Mouse (Mus musculus): ENCODE data around the gene Tdrkh. TPM values are rescaled to one million over a fixed set of nuclear protein-coding genes. Genes with fewer than 3 reads are reported as not detected.

Tdrkh gene
- polyA plus RNA-seq, 1 experiment, result not detected

- TF ChIP-seq GATA1 (IDR thresholded peaks at IDR 0.05; ENCODE audit: low read length), result no peak
Measured at GRCm38 (mm10) chr3:94472447-94473114, 59.5 kb downstream of the Tdrkh start.

- TF ChIP-seq GATA1 (IDR thresholded peaks at IDR 0.05; ENCODE audit: low read length), result no peak
Measured at GRCm38 (mm10) chr3:94473115-94473505, 60.0 kb downstream of the Tdrkh start.

- TF ChIP-seq GATA1 (IDR thresholded peaks at IDR 0.05; ENCODE audit: low read length), result no peak
Measured at GRCm38 (mm10) chr3:94473567-94474232, 60.6 kb downstream of the Tdrkh start.

GRCm38 (mm10) chr3:94476301-94477035 is 63.4 kb downstream of the Tdrkh start:
- TF ChIP-seq GATA1 (IDR thresholded peaks at IDR 0.05; ENCODE audit: low read length), result no peak

GRCm38 (mm10) chr3:94477444-94477843 is 64.4 kb downstream of the Tdrkh start:
- no peak for TF ChIP-seq GATA1 (IDR thresholded peaks at IDR 0.05; ENCODE audit: low read length)

- TF ChIP-seq GATA1 (IDR thresholded peaks at IDR 0.05; ENCODE audit: low read length), result no peak
Measured at GRCm38 (mm10) chr3:94477981-94478422, 64.9 kb downstream of the Tdrkh start, which contains the start of gene Celf3. Gene Celf3 (plus strand): TSS chr3:94478295.

- TF ChIP-seq GATA1 (IDR thresholded peaks at IDR 0.05; ENCODE audit: low read length), result no peak
Measured at GRCm38 (mm10) chr3:94478591-94479169, 65.6 kb downstream of the Tdrkh start.

GRCm38 (mm10) chr3:94479564-94479963 is 66.5 kb downstream of the Tdrkh start:
- TF ChIP-seq GATA1 (IDR thresholded peaks at IDR 0.05; ENCODE audit: low read length), result no peak

GRCm38 (mm10) chr3:94480291-94480884 is 67.3 kb downstream of the Tdrkh start, which contains the start of gene Riiad1:
Gene Riiad1 (minus strand): TSS chr3:94480341.
- TF ChIP-seq GATA1 (IDR thresholded peaks at IDR 0.05; ENCODE audit: low read length), result no peak

GRCm38 (mm10) chr3:94481429-94481828 is 68.4 kb downstream of the Tdrkh start:
- no peak for TF ChIP-seq GATA1 (IDR thresholded peaks at IDR 0.05; ENCODE audit: low read length)

- no peak for TF ChIP-seq GATA1 (IDR thresholded peaks at IDR 0.05; ENCODE audit: low read length)
Measured at GRCm38 (mm10) chr3:94482764-94483385, 69.8 kb downstream of the Tdrkh start.

GRCm38 (mm10) chr3:94483790-94484439 is 70.8 kb downstream of the Tdrkh start:
- no peak for TF ChIP-seq GATA1 (IDR thresholded peaks at IDR 0.05; ENCODE audit: low read length)

Other genes with a start within 250 kb of the Tdrkh start
- not detected in 2 replicates for gene Gm10696, start 235.1 kb upstream of the Tdrkh start, polyA plus RNA-seq (2012)
- not detected in 2 replicates for gene Gm5286, start 216.6 kb upstream of the Tdrkh start, polyA plus RNA-seq (2012)
- gene Gm4778, start 149.2 kb upstream of the Tdrkh start, polyA plus RNA-seq (2012), result not detected in 2 replicates
- 0.22 and 0.45 TPM in 2 replicates for gene Them4, start 103.2 kb upstream of the Tdrkh start, polyA plus RNA-seq (2012)
- gene Them5, start 71.2 kb upstream of the Tdrkh start, polyA plus RNA-seq (2012), result not detected in 2 replicates
- not detected in 2 replicates for gene C2cd4d, start 50.8 kb upstream of the Tdrkh start, polyA plus RNA-seq (2012)
- not detected in 2 replicates for gene Rorc, start 40.5 kb upstream of the Tdrkh start, polyA plus RNA-seq (2012)
- not detected in 2 replicates for gene Lingo4, start 14.8 kb upstream of the Tdrkh start, polyA plus RNA-seq (2012)
- 95.8 and 141 TPM in 2 replicates for gene Mrpl9, start 30.0 kb downstream of the Tdrkh start, polyA plus RNA-seq (2012)
- not detected in 2 replicates for gene Oaz3, start 30.6 kb downstream of the Tdrkh start, polyA plus RNA-seq (2012)
- not detected in 2 replicates for gene Celf3, start 65.0 kb downstream of the Tdrkh start, polyA plus RNA-seq (2012)
- not detected in 2 replicates for gene Riiad1, start 67.1 kb downstream of the Tdrkh start, polyA plus RNA-seq (2012)
- 12.5 and 17.5 TPM in 2 replicates for gene Snx27, start 169.4 kb downstream of the Tdrkh start, polyA plus RNA-seq (2012)
- gene Gm10972, start 229.8 kb downstream of the Tdrkh start, polyA plus RNA-seq (2012), result not detected in 2 replicates
- 3.6 and 5.3 TPM in 2 replicates for gene Tuft1, start 245.6 kb downstream of the Tdrkh start, polyA plus RNA-seq (2012)

All from G1E-ER4 (cell line).